Mouse (Mus musculus): ENCODE results near the gene Vash2.
A peak's percentile ranks its signal among the peaks of the same experiment; 100 is the strongest.
"Not testable (repeated sequence)": the region's sequence is repeated elsewhere in the genome, so short reads cannot be mapped to it uniquely, and the experiment has no call there.

Gene Vash2

DNA sequence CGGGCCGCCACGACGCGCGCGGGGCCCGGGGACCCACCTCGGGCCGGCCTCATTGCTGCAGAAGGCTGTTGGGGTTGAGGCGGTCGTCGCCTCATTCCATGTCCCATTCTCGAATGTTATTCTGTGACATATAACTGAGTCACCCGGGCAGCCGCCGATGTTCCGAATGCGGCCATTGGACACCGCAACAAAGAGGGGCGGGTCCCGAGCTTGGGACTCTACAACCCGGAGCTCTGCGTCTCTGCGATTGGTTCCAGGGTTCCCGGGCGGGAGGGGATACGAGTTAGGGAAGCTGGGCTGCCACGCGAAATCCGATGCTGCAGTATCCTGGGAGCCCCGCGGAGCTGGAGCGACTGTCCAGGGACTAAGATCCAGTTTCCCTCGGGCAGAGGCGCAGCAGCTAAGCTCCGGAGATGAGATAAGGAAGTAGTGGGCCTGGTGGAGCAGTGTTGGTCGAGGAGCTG is at the start of gene Vash2:
TSS of gene Vash2 (minus strand) at position 197 of the 464 bp plus-strand sequence.
- peak; percentile 86 for DNase-seq (ENCODE audit: low spot score)

DNA sequence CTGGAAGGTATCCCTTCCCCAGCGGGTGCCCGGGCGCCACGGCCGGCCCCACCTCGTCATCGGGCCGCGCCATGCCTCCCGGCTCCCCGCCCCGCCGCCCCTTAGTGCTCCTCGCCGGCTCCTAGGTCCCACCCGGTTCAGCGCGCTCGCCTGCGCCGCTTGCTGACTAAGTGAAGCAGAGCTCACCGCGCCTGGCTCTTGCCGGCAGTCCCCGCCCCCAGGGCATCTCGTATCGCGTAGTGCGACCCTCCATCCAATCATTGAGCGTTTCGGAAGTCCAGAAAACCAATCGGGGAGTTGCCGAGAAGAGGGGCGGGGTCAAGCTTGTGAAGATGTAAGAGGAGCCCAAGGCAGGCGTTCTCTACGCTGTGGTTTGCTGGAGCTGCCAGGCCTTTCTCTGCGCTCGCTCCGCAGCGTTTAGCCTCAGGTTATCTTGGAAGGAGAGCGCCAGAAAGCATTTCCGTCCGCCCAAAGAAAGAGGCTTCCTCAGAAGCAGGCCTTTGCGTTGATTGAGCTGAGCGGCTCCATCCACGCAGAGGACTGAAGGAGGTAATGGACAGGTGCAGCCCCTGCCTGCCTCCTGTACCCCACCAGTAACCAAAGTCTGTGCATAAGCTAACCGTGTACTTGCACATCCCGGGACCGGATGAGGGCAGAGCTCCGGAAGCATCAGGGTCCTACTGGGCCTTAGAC is 47.1 kb upstream of the Vash2 start, which contains the start of gene Flvcr1:
TSS of gene Flvcr1 (minus strand) at position 138 of the 693 bp plus-strand sequence.
- peak; percentile 99 for DNase-seq (ENCODE audit: low spot score)

DNA sequence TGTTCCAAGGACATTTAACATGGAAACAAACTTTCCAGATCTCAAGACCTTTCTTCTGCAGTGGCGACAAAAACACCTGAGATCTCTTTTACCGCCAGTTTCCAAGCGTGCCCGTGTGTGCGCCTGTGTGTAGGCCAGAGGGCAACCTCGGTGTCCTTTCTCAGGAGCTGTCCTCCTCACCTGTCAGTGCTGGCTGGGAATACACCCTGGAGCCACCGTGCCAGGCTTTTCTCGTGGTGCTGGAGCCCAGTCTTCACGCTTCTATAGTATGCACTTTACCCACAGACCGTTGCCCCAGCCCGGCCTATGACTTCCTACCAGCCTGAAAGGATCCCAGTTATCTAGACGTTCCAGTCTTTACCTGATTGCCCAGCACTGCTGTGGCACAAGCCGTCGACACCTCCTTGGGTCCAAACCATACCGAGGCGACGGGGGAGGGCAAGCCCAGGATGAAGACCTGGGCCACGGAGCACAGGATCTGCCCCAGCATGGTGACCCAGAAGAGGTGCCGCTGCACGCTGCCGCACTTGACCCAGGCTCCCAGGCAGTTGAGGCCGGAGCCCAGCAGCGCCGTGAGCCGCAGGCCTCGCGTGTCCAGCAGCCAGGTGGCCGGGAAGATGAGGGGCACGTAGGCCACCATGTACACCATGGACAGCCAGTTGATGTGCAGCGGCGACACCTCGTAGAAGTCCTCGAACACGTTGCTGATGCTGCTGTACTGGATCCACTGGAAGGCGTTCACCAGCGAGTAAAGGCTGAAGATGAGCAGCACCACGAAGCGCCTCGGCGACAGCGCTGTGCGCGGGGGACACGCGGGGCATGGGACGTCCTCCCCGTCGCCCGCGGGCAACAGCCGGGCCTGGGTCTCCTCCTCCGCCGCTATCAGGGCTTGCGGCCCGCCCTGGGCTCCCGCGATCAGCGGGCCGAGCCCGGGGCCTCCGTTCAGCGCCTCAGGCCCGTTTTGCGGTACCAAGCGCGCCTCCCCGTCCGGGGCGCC is 46.2 kb upstream of the Vash2 start:
- peak; percentile 26 for DNase-seq (ENCODE audit: low spot score)

DNA sequence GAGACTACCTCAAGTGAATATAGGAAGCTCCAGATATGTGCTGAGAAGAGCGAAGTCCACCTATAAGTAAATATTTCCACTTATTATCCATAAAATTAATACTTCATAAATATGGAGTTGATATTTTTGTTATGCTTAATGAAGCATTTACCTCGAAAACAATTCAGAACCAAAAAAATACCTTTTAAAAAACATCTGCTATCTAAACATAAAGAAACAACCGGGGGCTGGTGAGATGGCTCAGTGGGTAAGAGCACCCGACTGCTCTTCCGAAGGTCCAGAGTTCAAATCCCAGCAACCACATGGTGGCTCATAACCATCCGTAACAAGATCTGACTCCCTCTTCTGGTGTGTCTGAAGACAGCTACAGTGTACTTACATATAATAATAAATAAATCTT is 44.7 kb upstream of the Vash2 start:
- DNase-seq (ENCODE audit: low spot score), result not testable (repeated sequence)

GRCm38 (mm10) chr1:191023140-191023539 is 44.0 kb upstream of the Vash2 start:
- no peak for DNase-seq (ENCODE audit: low spot score)

DNA sequence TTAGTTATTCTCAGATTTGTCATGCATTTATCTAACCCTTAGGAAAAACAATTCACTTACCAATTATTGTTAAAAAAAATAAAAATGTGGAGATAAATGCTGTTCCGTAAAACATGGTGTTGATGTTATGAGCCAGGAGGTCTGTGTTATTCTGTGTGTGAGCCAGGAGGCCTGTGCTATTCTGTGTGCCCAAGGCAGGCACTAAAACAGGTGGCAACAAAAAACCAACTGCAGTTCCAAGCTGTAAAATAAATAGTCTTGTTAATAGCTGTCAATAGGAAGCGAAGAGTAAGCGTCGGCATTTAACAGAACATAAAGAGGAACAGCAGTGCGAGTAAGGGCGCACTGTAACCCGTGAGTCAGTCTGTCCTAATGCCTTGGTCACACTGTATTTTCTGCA is 41.9 kb upstream of the Vash2 start:
- no peak for DNase-seq (ENCODE audit: low spot score)

DNA sequence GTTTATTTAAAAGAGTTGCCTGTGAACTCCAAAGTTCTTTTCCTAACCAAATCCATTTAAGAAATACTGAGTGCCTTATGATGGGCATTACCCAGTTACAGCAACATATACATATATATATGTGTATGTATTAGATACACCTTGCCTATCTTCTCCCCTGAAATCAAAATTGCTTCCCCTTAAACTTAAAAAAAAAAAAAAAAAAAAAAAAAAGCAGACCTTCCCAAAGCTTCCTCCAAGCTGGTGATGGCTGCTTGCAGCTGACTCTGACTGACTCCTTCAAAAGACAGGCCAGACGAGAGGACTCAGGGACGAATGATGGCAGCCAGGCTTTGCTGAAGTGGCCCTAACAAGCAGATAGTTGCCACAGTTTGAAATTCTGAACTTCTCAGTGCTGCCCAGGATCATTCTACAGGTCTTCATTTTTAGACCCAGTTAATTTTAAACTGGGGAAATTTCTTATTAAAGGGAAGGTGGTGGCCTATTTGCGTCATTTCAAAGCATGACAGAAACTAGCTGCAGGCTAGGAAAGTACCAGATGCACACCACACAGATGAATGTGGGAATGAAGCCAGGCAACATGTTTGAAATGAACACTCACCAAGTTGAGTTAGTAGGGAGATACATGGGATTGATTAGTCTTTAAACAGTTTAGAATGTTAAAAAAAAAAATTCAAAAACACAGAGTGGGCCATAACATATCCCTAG is 41.3 kb upstream of the Vash2 start:
- DNase-seq (ENCODE audit: low spot score), result no peak

DNA sequence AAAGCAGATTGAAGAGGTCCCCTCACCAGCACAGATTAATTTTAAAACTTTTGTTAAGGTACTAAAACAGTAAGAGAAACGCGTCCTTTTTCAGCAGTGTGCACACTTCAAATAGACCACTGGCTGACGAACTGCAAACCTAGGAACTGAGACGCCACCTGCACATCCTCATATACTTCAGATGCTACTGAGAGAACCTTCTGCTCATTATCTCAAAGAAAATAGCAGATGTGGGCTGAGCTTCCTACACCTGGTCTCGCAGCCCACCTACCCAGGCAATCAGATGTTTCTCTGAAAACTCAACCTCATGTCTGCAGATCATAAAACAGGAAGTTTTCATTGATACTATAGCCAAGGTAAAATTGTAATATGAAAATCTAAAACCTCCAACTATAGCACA is 40.7 kb upstream of the Vash2 start:
- DNase-seq (ENCODE audit: low spot score), result no peak

DNA sequence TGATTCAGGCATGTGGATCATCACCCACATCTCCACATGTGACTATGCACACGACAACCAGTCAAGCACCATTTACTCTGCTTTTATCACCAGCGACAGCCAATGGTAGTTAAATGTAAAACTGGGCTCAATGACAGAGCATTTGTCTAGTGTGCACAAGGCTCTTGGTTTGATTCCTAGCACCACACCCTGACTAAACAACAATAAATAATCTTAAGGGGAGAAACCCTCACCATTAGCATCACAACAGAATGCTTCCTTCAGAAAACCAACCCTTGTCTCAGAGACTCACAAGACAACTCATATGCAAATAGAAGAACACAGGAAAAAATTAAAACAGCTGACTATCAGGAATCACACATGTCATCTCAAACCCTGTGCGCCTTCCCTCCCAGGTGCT is 35.2 kb upstream of the Vash2 start:
- no peak for DNase-seq (ENCODE audit: low spot score)

DNA sequence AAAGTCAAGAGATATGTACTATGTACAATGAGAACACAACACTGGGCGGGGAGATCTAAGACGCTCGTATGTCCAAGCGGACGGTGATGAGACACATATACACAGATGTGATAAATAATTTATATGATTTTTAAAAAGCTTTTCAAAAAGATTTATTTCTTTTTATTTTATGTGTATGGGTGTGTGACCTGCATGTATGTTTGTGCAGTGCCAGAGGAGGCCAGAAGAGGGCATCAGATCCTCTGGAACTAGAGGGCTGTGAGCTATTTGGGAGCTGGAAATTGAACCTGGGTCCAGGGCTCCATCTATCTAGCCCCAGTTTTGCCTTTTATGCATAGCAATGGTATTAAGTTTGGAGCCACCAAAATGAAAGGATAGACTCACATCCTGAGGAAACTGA is 29.6 kb upstream of the Vash2 start:
- no peak for DNase-seq (ENCODE audit: low spot score)

DNA sequence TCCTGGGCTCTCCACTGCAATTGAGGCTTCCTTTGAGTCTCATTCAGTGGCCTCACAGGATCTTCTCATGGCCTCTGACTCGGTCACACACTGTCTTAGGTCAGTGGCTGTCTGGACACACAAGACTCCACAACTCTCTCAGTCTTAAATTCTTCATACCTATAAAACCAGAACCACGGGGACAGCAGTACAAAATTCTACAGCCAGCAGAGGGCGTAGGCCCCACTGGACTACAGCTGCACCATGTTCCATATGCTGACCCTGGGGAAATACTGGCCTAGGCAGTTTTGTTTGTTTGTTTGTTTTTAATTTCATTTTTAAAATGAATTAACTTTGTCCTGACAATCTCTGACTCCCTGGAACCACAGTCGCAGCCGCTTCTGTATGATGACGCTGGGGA is 23.1 kb upstream of the Vash2 start:
- no peak for DNase-seq (ENCODE audit: low spot score)

DNA sequence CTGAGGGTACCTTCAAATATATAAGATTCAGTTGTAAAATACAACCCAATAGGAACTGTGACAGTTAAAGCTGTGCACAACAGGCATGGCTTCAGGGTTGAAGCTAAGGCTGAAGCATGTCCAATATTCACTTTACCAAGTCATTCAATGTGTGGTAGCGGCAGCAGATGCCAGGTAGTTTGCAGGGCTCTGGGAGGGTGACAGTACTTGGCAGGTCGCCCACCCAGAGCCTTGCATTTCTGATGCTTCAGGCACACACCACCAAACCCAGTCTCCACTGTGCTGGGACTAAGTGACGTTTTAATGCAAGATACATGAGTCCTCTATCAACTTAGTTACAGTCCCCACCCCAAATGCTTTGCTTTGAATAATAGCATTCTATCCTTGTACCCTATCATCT is 21.6 kb upstream of the Vash2 start:
- no peak for DNase-seq (ENCODE audit: low spot score)

DNA sequence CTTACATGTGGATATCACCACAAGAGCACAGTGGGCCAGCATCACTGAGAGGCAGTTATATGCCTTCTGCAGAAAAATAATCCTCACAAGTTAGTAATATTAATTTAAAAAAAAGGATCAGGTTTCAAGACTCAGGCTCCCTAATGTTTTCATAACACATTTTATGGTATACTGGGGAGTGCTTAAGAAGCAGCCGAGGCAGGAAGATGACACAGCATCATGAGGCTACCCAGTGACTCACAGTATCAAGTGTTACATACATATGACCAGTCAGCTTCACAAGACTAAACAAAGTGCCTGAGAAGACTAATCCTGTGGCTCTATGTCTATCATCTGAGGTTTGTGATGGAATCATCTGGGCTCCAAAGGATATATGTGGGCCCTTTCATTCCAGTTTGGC is 18.9 kb upstream of the Vash2 start:
- DNase-seq (ENCODE audit: low spot score), result no peak

GRCm38 (mm10) chr1:190996346-190996877 is 17.3 kb upstream of the Vash2 start:
- DNase-seq (ENCODE audit: low spot score), result no peak

- DNase-seq (ENCODE audit: low spot score), result peak; percentile 66
These were observed 16.5 kb upstream of the Vash2 start for GRCm38 (mm10) chr1:190995548-190995947.

GRCm38 (mm10) chr1:190989437-190990082 is 10.5 kb upstream of the Vash2 start:
- no peak for DNase-seq (ENCODE audit: low spot score)

DNA sequence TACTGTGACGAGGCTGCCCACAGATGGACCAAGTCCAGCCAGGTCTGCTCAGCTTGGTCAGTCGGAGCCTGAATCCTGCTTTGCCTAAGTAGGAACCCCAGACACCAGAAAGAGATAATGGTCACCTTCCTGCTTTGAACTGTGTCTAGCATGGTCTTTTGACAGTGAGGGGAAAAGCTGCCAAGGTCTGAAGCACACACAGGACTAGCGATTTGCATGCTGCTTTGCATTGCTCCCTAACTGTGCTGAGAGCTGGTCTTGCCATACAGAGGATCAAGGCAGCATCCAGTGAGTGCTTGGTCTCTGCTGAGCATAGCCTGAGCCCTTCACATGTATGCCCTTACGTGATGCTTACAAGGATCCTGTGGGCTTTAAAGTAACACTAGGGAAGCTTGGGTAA is 2.3 kb upstream of the Vash2 start:
- no peak for DNase-seq (ENCODE audit: low spot score)

GRCm38 (mm10) chr1:190980470-190980869 is 1.4 kb upstream of the Vash2 start:
- DNase-seq (ENCODE audit: low spot score), result no peak

DNA sequence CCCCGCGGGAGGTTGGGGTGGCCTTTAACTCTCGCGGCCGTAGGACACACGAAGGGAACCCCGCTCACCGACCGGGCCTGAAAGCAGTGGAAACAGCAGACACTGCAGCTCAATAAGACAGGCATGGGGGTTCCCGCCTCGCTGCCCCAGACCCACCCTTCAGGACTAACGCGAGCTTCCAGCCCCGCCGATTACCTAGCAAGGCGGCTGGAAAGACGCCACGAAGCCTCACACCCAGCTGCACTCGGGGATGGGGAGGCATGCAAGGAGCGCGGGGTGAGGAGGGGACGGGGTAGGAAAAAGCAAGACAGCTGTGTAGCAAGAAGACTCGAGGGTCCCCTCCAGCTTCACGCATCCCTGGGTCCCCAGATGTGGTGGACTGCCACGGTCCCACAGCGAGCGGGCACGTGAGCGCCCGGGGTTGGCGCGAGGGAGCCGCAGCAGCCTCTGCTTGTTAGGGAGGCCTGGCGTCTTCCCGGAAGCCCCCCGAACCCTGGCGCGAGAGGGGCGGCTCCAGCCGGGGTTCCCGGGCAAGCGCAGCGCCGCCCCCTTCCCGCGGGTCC is 504 bp downstream of the Vash2 start:
- DNase-seq (ENCODE audit: low spot score), result peak; percentile 17

DNA sequence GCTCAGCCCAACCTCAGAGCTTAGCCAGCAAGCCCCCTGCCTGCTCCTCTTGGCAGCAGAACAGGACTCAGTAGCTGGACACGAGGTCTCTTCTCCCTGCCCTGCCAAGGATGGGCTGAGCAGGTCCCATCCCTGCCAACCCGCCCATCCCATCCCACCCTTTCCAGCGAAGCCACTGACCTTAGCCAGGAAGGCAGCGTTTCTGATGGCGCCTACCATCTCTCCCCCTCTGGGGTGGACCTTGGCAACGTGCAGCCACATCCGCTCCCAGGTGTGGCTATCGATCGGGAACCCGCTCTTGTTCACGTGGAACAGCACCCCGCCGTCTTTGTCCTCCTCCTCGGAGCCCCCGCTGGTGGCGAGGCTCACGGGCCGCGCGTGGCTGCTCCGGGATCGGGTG is 1.1 kb downstream of the Vash2 start:
- no peak for DNase-seq (ENCODE audit: low spot score)

DNA sequence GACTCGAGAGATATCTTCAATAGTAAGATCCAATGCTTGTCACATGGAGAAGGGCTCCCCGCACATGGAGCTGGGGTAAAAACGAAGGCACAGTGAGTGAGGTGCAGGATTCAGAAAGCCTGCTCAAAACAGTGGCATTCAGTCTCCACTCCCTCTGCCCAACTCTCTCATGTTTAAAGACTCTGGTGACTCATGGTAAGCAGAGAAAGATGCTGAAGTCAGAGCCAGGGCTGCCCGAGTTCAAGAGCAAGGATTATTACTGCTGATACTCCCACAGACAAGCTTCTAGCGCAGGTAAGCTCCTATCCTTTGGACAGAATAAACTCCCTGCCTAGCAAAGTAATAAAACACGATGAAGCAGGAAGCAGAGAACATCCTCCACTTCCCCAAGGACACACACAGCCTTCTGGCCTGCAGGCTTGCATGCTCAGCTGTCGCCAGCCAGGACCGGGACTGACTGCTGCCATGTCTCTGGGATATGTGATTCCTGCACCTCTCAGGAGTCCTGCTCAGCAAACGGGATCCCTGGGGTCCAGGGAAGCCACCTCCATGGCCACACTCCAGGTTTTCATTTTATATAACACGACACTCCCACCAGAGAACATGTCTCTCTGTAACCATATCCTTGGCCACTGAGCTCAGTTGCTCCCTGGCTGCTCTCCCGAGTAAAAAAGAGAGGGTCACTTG is 2.1 kb downstream of the Vash2 start:
- no peak for DNase-seq (ENCODE audit: low spot score)

Measured in urinary bladder, postnatal 14 days (tissue).